Mouse (Mus musculus) C2C12 (cell line): Measurements from ENCODE around the gene Golga4. TPM values are rescaled to one million over a fixed set of nuclear protein-coding genes. Genes with fewer than 3 reads are reported as not detected.

Source experiments
- H3K27me3 ChIP-seq: one replicate; pipeline ENCODE4 v1.6.1; 2011; ENCODE audit not compliant: control insufficient read depth, insufficient read depth, insufficient read length
- H3K36me3 ChIP-seq: one replicate; pipeline ENCODE4 v1.6.1; 2011; ENCODE audit not compliant: control insufficient read depth, insufficient read depth
- H3K4me3 ChIP-seq: one replicate; pipeline ENCODE4 v1.5.1; 2011; ENCODE audit warnings: mild to moderate bottlenecking, control low read depth; ENCODE audit not compliant: poor library complexity, insufficient read depth, severe bottlenecking
- H3K79me2 ChIP-seq: one replicate; pipeline ENCODE4 v1.6.1; 2011; ENCODE audit not compliant: control insufficient read depth, insufficient read depth
- H3K79me3 ChIP-seq: one replicate; pipeline ENCODE4 v1.6.1; 2011; ENCODE audit warnings: low read depth, control low read depth
- H3ac ChIP-seq: one replicate; pipeline ENCODE3; 2011; ENCODE audit warnings: low read depth; ENCODE audit not compliant: control insufficient read depth, insufficient read length
- CEBPB ChIP-seq: IDR thresholded peaks from one replicate; pipeline ENCODE4 v1.6.1; 2011; ENCODE audit warnings: low read depth, mild to moderate bottlenecking, control low read depth, moderate library complexity
- CTCF ChIP-seq: IDR thresholded peaks from one replicate; pipeline ENCODE4 v1.5.1; 2011; ENCODE audit not compliant: control insufficient read depth, insufficient read depth, insufficient read length
- FOSL1 ChIP-seq: IDR thresholded peaks from one replicate; pipeline ENCODE4 v1.8.0; 2011; ENCODE audit warnings: mild to moderate bottlenecking, low read length; ENCODE audit not compliant: poor library complexity, insufficient read depth, severe bottlenecking
- MAX ChIP-seq: IDR thresholded peaks from one replicate; pipeline ENCODE4 v1.6.1; 2011; ENCODE audit warnings: mild to moderate bottlenecking, control low read depth
- MYOD1 ChIP-seq: IDR thresholded peaks from one replicate; pipeline ENCODE4 v1.6.1; 2011; ENCODE audit warnings: low read depth; ENCODE audit not compliant: control insufficient read depth, insufficient read length
- MYOG ChIP-seq: IDR thresholded peaks from one replicate; pipeline ENCODE4 v1.6.1; 2011; ENCODE audit not compliant: control insufficient read depth, insufficient read length; ENCODE audit errors: extremely low read depth
- USF1 ChIP-seq: IDR thresholded peaks from one replicate; pipeline ENCODE4 v1.6.1; 2011; ENCODE audit warnings: low read depth, mild to moderate bottlenecking, control low read depth, moderate library complexity
- polyA plus RNA-seq: library from polyadenylated mRNA; unstranded; fragments of >200 nt; fragmentation: generic; extraction: Trizol; gene quantifications from one replicate; pipeline ENCODE4 v1.2.1, GENCODE M21; 2012; ENCODE audit warnings: missing spikeins

Golga4 gene
- polyA plus RNA-seq, 1 experiment = 9.9 TPM

DNA sequence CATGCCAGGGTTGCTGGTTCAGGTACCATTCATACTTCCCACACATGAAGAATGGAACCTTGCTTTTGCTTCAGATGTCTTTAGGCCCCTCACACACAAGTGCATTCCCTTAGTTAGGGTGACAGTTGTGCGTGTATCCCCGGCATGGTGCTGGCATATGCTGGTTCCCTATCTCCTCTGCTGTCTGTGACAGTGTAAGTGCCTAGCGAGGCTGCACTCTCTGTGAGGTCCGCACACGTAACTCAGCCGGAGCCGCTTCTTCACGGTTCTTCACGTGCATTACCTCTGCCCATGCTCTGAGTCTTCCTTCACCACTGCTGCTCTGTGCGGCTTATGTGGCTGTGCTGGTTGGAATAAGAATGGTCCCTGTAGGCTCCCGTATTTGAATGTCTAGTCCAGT is 57.3 kb downstream of the Golga4 start:
- no peaks in the 10 kb centered on the region for H3K79me2 ChIP-seq
- no peak overlapping the region for H3ac ChIP-seq
- H3K4me3 ChIP-seq = no peak overlapping the region
- no peaks in the 10 kb centered on the region for H3K79me3 ChIP-seq
- H3K27me3 ChIP-seq = no peaks in the 10 kb centered on the region
- TF ChIP-seq MYOD1 (no peak), MYOG (no peak), CEBPB (no peak), FOSL1 (no peak), MAX (no peak), CTCF (no peak), USF1 (no peak)
- peaks cover 42% of the 10 kb centered on the region for H3K36me3 ChIP-seq

DNA sequence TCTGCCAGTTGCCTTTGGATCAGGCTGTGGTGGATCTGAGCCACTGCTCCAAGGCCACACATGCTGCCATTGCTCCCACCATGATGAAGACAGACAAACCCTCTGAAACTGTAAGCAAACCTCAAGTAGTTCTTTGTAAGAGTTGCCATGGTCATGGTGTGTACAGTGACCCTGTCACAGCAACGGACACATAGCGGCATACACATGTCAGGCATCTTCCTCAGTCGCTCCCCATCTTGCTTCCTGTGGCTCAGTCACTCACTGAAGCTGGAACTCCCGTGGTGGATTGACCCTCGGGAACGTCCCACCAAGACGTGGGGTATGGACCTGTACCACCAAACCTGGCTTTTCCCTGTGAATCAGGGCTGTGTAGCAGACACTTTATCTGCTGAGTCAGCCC is 57.8 kb downstream of the Golga4 start:
- peaks cover 42% of the 10 kb centered on the region for H3K36me3 ChIP-seq
- H3K79me2 ChIP-seq = no peaks in the 10 kb centered on the region
- H3K79me3 ChIP-seq = no peaks in the 10 kb centered on the region
- no peak overlapping the region for H3K4me3 ChIP-seq
- no peaks in the 10 kb centered on the region for H3K27me3 ChIP-seq
- no peak for TF ChIP-seq FOSL1
- TF ChIP-seq MAX = no peak
- no peak for TF ChIP-seq MYOG
- TF ChIP-seq USF1 = no peak
- no peak for TF ChIP-seq CTCF
- no peak for TF ChIP-seq MYOD1
- no peak for TF ChIP-seq CEBPB
- H3ac ChIP-seq = no peak overlapping the region

DNA sequence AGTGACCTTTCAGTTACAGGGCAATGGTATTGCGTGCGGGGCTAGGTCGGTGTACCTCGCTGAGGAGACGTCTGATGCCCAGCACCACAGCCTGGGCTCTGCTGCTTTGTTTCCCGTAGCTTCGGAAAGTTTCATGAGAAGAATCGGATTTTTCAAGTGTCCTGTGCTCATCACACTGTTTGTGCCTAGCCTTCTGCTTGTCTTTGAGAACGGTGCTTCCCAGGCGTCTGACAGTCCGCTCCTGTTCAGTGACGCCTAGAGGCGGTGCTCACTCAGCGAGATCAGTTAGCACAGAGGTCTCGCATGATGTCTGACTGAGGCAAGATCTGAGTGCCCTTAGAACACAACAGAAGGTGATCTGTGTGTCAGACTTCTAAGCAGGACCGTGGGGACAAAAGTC is 58.6 kb downstream of the Golga4 start:
- H3K36me3 ChIP-seq = peaks cover 43% of the 10 kb centered on the region
- TF ChIP-seq USF1 = no peak
- no peak for TF ChIP-seq MYOD1
- no peak for TF ChIP-seq CEBPB
- TF ChIP-seq MYOG = no peak
- TF ChIP-seq MAX = no peak
- no peak for TF ChIP-seq CTCF
- TF ChIP-seq FOSL1 = no peak

DNA sequence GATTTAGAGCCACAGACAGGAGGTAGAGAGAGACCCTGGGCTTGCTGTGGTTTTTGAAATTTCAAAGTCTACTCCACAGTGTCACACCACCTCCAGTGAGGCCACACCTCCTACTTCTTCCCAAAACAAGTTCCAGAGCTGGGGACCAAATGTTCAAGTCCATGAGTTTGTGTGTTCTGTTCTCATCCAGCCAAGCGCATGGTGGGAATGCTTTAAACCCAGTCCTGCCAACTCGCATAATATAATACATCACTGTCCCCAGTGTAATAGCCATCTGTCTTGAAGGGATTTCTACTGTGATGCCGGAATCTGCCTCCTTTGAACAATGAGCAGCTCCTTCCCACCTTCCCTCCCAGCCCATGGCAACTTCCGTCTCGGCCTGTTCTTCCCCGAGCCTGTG is 63.3 kb downstream of the Golga4 start:
- Histone ChIP-seq H3K79me3 (no peaks in the 10 kb centered on the region), H3K27me3 (no peaks in the 10 kb centered on the region), H3K36me3 (peaks cover 25% of the 10 kb centered on the region), H3K79me2 (no peaks in the 10 kb centered on the region), H3K4me3 (no peak overlapping the region), H3ac (no peak overlapping the region)
- no peak for TF ChIP-seq MYOD1
- TF ChIP-seq MAX = no peak
- TF ChIP-seq USF1 = no peak
- TF ChIP-seq CTCF = no peak
- TF ChIP-seq CEBPB = no peak
- TF ChIP-seq MYOG = no peak
- TF ChIP-seq FOSL1 = no peak

More for the DNA sequence above, 58.6 kb downstream of the Golga4 start:
- H3K27me3 ChIP-seq = no peaks in the 10 kb centered on the region
- H3K79me2 ChIP-seq = no peaks in the 10 kb centered on the region
- no peak overlapping the region for H3ac ChIP-seq
- H3K4me3 ChIP-seq = no peak overlapping the region
- no peaks in the 10 kb centered on the region for H3K79me3 ChIP-seq

DNA sequence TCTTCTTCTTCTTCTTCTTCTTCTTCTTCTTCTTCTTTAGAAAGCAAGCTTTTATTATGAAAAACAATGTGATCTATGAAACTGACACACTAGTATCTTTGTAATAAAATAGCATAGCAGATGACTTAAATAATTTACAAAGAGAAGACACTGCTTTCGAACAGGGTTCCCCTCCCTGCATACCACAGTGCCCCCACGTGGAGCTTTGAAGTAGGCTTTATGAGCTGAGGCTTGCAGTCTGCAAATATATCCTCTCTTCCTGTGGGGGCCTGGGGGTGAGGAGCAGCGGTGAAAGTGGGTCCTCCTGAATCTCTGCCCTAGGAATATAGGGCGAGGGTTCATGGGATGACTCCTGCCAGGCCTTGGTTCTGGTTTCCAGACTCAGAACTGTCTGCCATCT is 64.8 kb downstream of the Golga4 start:
- no peaks in the 10 kb centered on the region for H3K79me3 ChIP-seq
- H3K79me2 ChIP-seq = no peaks in the 10 kb centered on the region
- H3K36me3 ChIP-seq = peaks cover 32% of the 10 kb centered on the region
- TF ChIP-seq MYOG (no peak), FOSL1 (no peak), MAX (no peak), CTCF (no peak), MYOD1 (no peak), CEBPB (no peak), USF1 (no peak)
- no peak overlapping the region for H3K4me3 ChIP-seq
- H3K27me3 ChIP-seq = no peaks in the 10 kb centered on the region
- no peak overlapping the region for H3ac ChIP-seq

DNA sequence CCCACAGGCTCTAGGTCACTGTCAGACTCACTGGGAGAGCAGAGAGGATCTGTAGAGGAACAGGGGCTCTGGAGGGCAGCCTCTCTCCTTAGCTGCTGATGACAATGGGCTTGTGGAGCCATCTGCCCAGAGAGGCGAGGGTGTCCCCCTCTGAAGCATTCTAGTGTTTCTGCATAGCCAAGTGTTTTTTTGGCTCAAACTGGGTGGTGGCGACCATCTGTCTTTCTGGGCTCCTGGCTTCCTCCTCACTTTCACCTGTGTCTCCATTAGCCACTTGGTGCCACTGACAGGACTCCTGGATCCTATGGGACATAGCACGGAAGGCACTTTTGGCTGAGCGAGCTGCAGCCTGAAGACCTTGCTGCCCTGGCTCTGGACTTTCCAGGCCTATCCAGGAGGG is 65.6 kb downstream of the Golga4 start:
- Histone ChIP-seq H3K4me3 (no peak overlapping the region), H3K79me3 (no peaks in the 10 kb centered on the region), H3ac (no peak overlapping the region), H3K79me2 (no peaks in the 10 kb centered on the region), H3K36me3 (peaks cover 24% of the 10 kb centered on the region), H3K27me3 (no peaks in the 10 kb centered on the region)
- TF ChIP-seq MYOD1 = no peak
- no peak for TF ChIP-seq USF1
- no peak for TF ChIP-seq CEBPB
- TF ChIP-seq MAX = no peak
- no peak for TF ChIP-seq MYOG
- TF ChIP-seq CTCF = no peak
- no peak for TF ChIP-seq FOSL1
